Mouse (Mus musculus) MEL (cell line): ENCODE results near the gene Krt84. TPM values are rescaled to one million over a fixed set of nuclear protein-coding genes. Genes with fewer than 3 reads are reported as not detected.

Experiments
- DNase-seq: peaks from one replicate; pipeline ENCODE4 v3.0.0; 2011; ENCODE audit warnings: low read depth, low spot score
- H3K27ac ChIP-seq: 2 replicates; pipeline ENCODE4 v1.5.1; 2012; ENCODE audit warnings: low read depth, mild to moderate bottlenecking, control low read depth, low read length, moderate library complexity; ENCODE audit not compliant: control insufficient read depth
- H3K27me3 ChIP-seq, 2 experiments: fragments of 150-350 bp in 1 of 2; sonication (generic) in 1 of 2; 2 replicates each; pipeline ENCODE4 v1.6.1; 2012; ENCODE audit warnings: low read length in 2 of 2, mild to moderate bottlenecking in 2 of 2, improper control_type of control experiment in 1 of 2, moderate library complexity in 1 of 2; ENCODE audit not compliant: insufficient read depth in 2 of 2, control insufficient read depth in 1 of 2
- H3K36me3 ChIP-seq, 2 experiments: 2 replicates each; pipeline ENCODE4 v1.6.1; 2012 to 2014; ENCODE audit warnings: low read length in 2 of 2, improper control_type of control experiment in 1 of 2, inconsistent platforms in 1 of 2, mild to moderate bottlenecking in 1 of 2; ENCODE audit not compliant: insufficient read depth in 2 of 2, control insufficient read depth in 1 of 2
- H3K4me1 ChIP-seq, 2 experiments: fragments of 150-350 bp in 1 of 2; sonication (generic) in 1 of 2; 2 replicates each; pipeline ENCODE4 v1.6.1; 2012; ENCODE audit warnings: low read length in 2 of 2, improper control_type of control experiment in 1 of 2, mild to moderate bottlenecking in 1 of 2; ENCODE audit not compliant: insufficient read depth in 2 of 2, control insufficient read depth in 1 of 2
- H3K4me3 ChIP-seq, 2 experiments: fragments of 150-350 bp in 1 of 2; sonication (generic) in 1 of 2; 2 replicates each; pipeline ENCODE4 v1.5.1; 2012; ENCODE audit warnings: low read depth in 2 of 2, low read length in 2 of 2, mild to moderate bottlenecking in 2 of 2, moderate library complexity in 2 of 2, control low read depth in 1 of 2, improper control_type of control experiment in 1 of 2; ENCODE audit not compliant: control insufficient read depth in 1 of 2, insufficient read depth in 1 of 2
- H3K79me2 ChIP-seq: 2 replicates; pipeline ENCODE4 v1.6.1; 2012; ENCODE audit warnings: mild to moderate bottlenecking, low read length, moderate library complexity; ENCODE audit not compliant: control insufficient read depth, poor library complexity, insufficient read depth
- H3K9ac ChIP-seq: 2 replicates; pipeline ENCODE4 v1.6.1; 2012; ENCODE audit warnings: low read depth, mild to moderate bottlenecking, control low read depth, low read length, moderate library complexity; ENCODE audit not compliant: control insufficient read depth, poor library complexity, severe bottlenecking
- H3K9me3 ChIP-seq: fragments of 150-350 bp; sonication (generic); replicated peaks from 2 replicates; pipeline ENCODE4 v1.6.1; 2012; ENCODE audit warnings: mild to moderate bottlenecking, low read length, improper control_type of control experiment, moderate library complexity; ENCODE audit not compliant: insufficient read depth
- CTCF ChIP-seq, 3 experiments: IDR thresholded peaks in 2 of 3; conservative IDR thresholded peaks in 1 of 3; 2 replicates each; pipeline ENCODE4 v1.5.1; 2011 to 2012; ENCODE audit warnings: low read length in 3 of 3, low read depth in 2 of 3, mild to moderate bottlenecking in 2 of 3, improper control_type of control experiment in 1 of 3, inconsistent platforms in 1 of 3, mixed read lengths in 1 of 3, moderate library complexity in 1 of 3; ENCODE audit not compliant: control insufficient read depth in 1 of 3, insufficient read depth in 1 of 3, poor library complexity in 1 of 3, severe bottlenecking in 1 of 3
- EP300 ChIP-seq, 2 experiments: IDR thresholded peaks; 2 replicates each; pipeline ENCODE4 v1.6.1; 2011; ENCODE audit warnings: improper control_type of control experiment in 2 of 2, low read length in 2 of 2, low read depth in 1 of 2, mild to moderate bottlenecking in 1 of 2
- ETS1 ChIP-seq: IDR thresholded peaks from 2 replicates; pipeline ENCODE4 v1.6.1; 2012; ENCODE audit warnings: low read depth, mild to moderate bottlenecking, inconsistent platforms, low read length, improper control_type of control experiment, moderate library complexity
- MAX ChIP-seq: IDR thresholded peaks from 2 replicates; pipeline ENCODE4 v1.6.1; 2011; ENCODE audit warnings: low read length, improper control_type of control experiment
- MXI1 ChIP-seq: IDR thresholded peaks from 2 replicates; pipeline ENCODE4 v1.6.1; 2011; ENCODE audit warnings: mild to moderate bottlenecking, low read depth, low read length, improper control_type of control experiment
- NRF1 ChIP-seq: IDR thresholded peaks from 2 replicates; pipeline ENCODE4 v1.6.1; 2014; ENCODE audit warnings: low read depth, mild to moderate bottlenecking, inconsistent platforms, low read length, improper control_type of control experiment, moderate library complexity; ENCODE audit not compliant: poor library complexity, insufficient read depth, severe bottlenecking
- RCOR1 ChIP-seq: IDR thresholded peaks from 2 replicates; pipeline ENCODE4 v1.6.1; 2012; ENCODE audit warnings: low read depth, mild to moderate bottlenecking, inconsistent platforms, low read length, improper control_type of control experiment
- SIN3A ChIP-seq: IDR thresholded peaks from 2 replicates; pipeline ENCODE4 v1.6.1; 2012; ENCODE audit warnings: low read length, improper control_type of control experiment, inconsistent platforms
- SMC3 ChIP-seq: IDR thresholded peaks from 2 replicates; pipeline ENCODE4 v1.6.1; 2011; ENCODE audit warnings: low read depth, low read length, improper control_type of control experiment
- TAL1 ChIP-seq: IDR thresholded peaks from 2 replicates; pipeline ENCODE4 v1.6.1; 2012; ENCODE audit warnings: mild to moderate bottlenecking, inconsistent platforms, low read length, moderate library complexity, mixed read lengths
- TCF12 ChIP-seq: IDR thresholded peaks from 2 replicates; pipeline ENCODE4 v1.6.1; 2014; ENCODE audit warnings: low read depth, mild to moderate bottlenecking, inconsistent platforms, low read length, improper control_type of control experiment, moderate library complexity
- polyA plus RNA-seq, 2 experiments: library from polyadenylated mRNA; stranded (reverse) in 1 of 2; unstranded in 1 of 2; fragments of >175 nt in 1 of 2; fragments of >200 nt in 1 of 2; gene quantifications; 2 replicates each; pipeline versions ENCODE4 v1.2.1 to v1.2.4; 2012; ENCODE audit warnings: low replicate concordance in 2 of 2, low read depth in 1 of 2; ENCODE audit not compliant: insufficient read length in 2 of 2, insufficient read depth in 1 of 2, missing spikeins in 1 of 2
- total RNA-seq: library from RNA; depleted of rRNA; stranded (reverse); fragments of 300-350 nt; gene quantifications from 2 replicates; pipeline ENCODE4 v1.2.3, GENCODE M21; 2012

Gene Krt84
- total and polyA plus RNA-seq, 3 experiments: not detected

GRCm38 (mm10) chr15:101573796-101574345, 41.3 kb upstream of the Krt84 start, which contains the start of gene Krt75:
TSS of gene Krt75 (minus strand) at chr15:101573904.
- no peaks in the 10 kb centered on the region for H3K79me2 ChIP-seq
- no peaks in the 10 kb centered on the region for H3K36me3 ChIP-seq
- DNase-seq: no peak
- H3K4me3 ChIP-seq: no peak within 1 kb of the TSS
- H3K9ac ChIP-seq: no peak within 1 kb of the TSS
- H3K9me3 ChIP-seq: no peaks in the 10 kb centered on the region
- H3K27ac ChIP-seq: no peak within 1 kb of the TSS
- no peak for TF ChIP-seq MAX
- no peak for TF ChIP-seq SIN3A
- TF ChIP-seq RCOR1: no peak
- no peak for TF ChIP-seq TCF12
- no peak for TF ChIP-seq TAL1
- TF ChIP-seq ETS1: no peak
- no peak for TF ChIP-seq MXI1
- no peak for TF ChIP-seq CTCF (IDR thresholded peaks at IDR 0.05 in 2 of 3, conservative IDR thresholded peaks at IDR 0.05 in 1 of 3; ENCODE audit: control insufficient read depth in 1 of 3, insufficient read depth in 1 of 3, low read depth in 2 of 3, low read length in 3 of 3, poor library complexity in 1 of 3, severe bottlenecking in 1 of 3)
- TF ChIP-seq EP300 (IDR thresholded peaks at IDR 0.05; ENCODE audit: low read depth in 1 of 2, low read length in 2 of 2): no peak
- H3K27me3 ChIP-seq: no peaks in the 10 kb centered on the region
- no peaks in the 10 kb centered on the region for H3K4me1 ChIP-seq

GRCm38 (mm10) chr15:101567780-101568179, 35.2 kb upstream of the Krt84 start:
- Histone ChIP-seq H3K9me3 (no peaks in the 10 kb centered on the region), H3K4me3 (no peak overlapping the region), H3K9ac (no peak overlapping the region), H3K36me3 (no peaks in the 10 kb centered on the region), H3K79me2 (no peaks in the 10 kb centered on the region), H3K4me1 (no peaks in the 10 kb centered on the region), H3K27ac (no peak overlapping the region), H3K27me3 (no peaks in the 10 kb centered on the region)
- TF ChIP-seq SMC3: peak; percentile 14; the same call in 1 of the 2 replicates
- no peak for TF ChIP-seq NRF1
- TF ChIP-seq CTCF (IDR thresholded peaks at IDR 0.05 in 2 of 3, conservative IDR thresholded peaks at IDR 0.05 in 1 of 3; ENCODE audit: control insufficient read depth in 1 of 3, insufficient read depth in 1 of 3, low read depth in 2 of 3, low read length in 3 of 3, poor library complexity in 1 of 3, severe bottlenecking in 1 of 3): peak; percentile 32 to 52 (median 44)
- peak; percentile 5 for DNase-seq

- Histone ChIP-seq H3K9me3 (no peaks in the 10 kb centered on the region), H3K4me1 (no peaks in the 10 kb centered on the region), H3K36me3 (no peaks in the 10 kb centered on the region), H3K27me3 (no peaks in the 10 kb centered on the region), H3K4me3 (no peak within 1 kb of the TSS), H3K9ac (no peak within 1 kb of the TSS), H3K27ac (no peak within 1 kb of the TSS), H3K79me2 (no peaks in the 10 kb centered on the region)
- no peak for DNase-seq
- TF ChIP-seq SIN3A: no peak
These were observed 30.2 kb upstream of the Krt84 start, which contains the start of gene Krt90 for GRCm38 (mm10) chr15:101562850-101563249. TSS of gene Krt90 (minus strand) at chr15:101562950.
